Comparison of ENCODE assay signal across 14 mouse cellular contexts in the genomic region with DNA sequence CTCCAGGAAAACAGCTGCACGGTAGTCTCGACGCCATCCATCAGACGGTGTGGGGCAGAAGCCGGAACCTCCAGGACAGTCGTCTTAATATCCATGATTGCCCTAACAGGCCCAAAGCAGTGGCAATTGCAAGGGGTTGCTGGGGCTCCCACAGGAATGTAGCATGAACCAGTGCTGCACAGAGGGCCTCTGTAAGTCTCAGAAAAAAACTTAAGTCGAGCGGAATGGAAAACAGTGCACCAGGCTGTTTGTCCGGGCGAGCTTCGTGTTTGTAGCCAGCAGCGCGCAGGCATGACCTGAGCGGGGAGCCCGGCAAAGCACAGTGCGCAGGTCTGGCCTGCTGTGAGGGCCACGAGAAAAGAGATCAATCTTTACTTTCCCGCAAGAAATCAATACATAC. TPM values are rescaled to one million over a fixed set of nuclear protein-coding genes. Genes with fewer than 3 reads are reported as not detected.
DNase-seq lines count a peak whose midpoint lies in the region; ATAC-seq and TF ChIP-seq lines count a peak whose summit lies in the region.
"Had no signal": no experiment of that assay in that cellular context is flagged by ENCODE, and none has a peak within 500 bp of the region (broad histone marks: within the 10 kb centered on the region; RNA-seq: fewer than 3 reads in every experiment).

No protein-coding gene starts in this region.

- peak; percentile 80 for ATAC-seq in embryonic facial prominence, embryonic 11.5 days (replicated peaks; ENCODE audit: insufficient number of reproducible peaks, low FRiP score, low TSS enrichment, low read depth)
- ATAC-seq in hindbrain, embryonic 12.5 days (ENCODE audit: low FRiP score), result peak; percentile 86
- peak; percentile 67; the same call in 1 of the 2 replicates for ATAC-seq in midbrain, embryonic 14.5 days (ENCODE audit: low FRiP score, low TSS enrichment)
- ATAC-seq: lung, postnatal 0 days had no signal

- WGBS in embryonic facial prominence, embryonic 11.5 days, result 63% methylated on average over 18 of the region's 18 CpGs
- WGBS in hindbrain, embryonic 12.5 days, result 26% methylated on average over 18 of the region's 18 CpGs
- WGBS in midbrain, embryonic 14.5 days, result 35% methylated on average over 18 of the region's 18 CpGs
- WGBS in thymus, adult 2 months, result 97% methylated on average over 18 of the region's 18 CpGs

- H3K9me3 ChIP-seq in embryonic facial prominence, embryonic 11.5 days (replicated peaks; ENCODE audit: control insufficient read depth, low read length), result no peaks in the 10 kb centered on the region
- no peaks in the 10 kb centered on the region for H3K9me3 ChIP-seq in hindbrain, embryonic 12.5 days (replicated peaks)
- no peaks in the 10 kb centered on the region for H3K9me3 ChIP-seq in midbrain, embryonic 14.5 days (ENCODE audit: control insufficient read depth, low read length)

- intact Hi-C loops in left cerebral cortex, postnatal 36 days (cut with DNase I), result no loop called here

- no peak for TF ChIP-seq POLR2A in brain, embryonic 14.5 days (IDR thresholded peaks at IDR 0.05; ENCODE audit: borderline replicate concordance, extremely low read depth, insufficient read depth, insufficient read length, poor library complexity, severe bottlenecking)
- no peak for TF ChIP-seq POLR2A in thymus, adult 2 months (IDR thresholded peaks at IDR 0.05; ENCODE audit: control insufficient read depth, extremely low read depth, insufficient read depth, low read length, poor library complexity)

- no peak overlapping the region for H3K27ac ChIP-seq in embryonic facial prominence, embryonic 11.5 days (replicated peaks; ENCODE audit: low read depth, low read length)
- peak overlapping the region; percentile 49 for H3K27ac ChIP-seq in hindbrain, embryonic 12.5 days
- peak overlapping the region; percentile 45; the same call in 1 of the 2 replicates for H3K27ac ChIP-seq in midbrain, embryonic 14.5 days (replicated peaks; ENCODE audit: low read depth, low read length)
- H3K27ac ChIP-seq in thymus, adult 2 months (ENCODE audit: control insufficient read depth, insufficient read depth, low read length), result no peak overlapping the region

- H3K27me3 ChIP-seq in embryonic facial prominence, embryonic 11.5 days (ENCODE audit: control insufficient read depth, insufficient read depth, low read length), result no peaks in the 10 kb centered on the region
- H3K27me3 ChIP-seq in hindbrain, embryonic 12.5 days, result no peaks in the 10 kb centered on the region
- H3K27me3 ChIP-seq in midbrain, embryonic 14.5 days (ENCODE audit: control insufficient read depth, insufficient read depth, low read length), result no peaks in the 10 kb centered on the region
- H3K27me3 ChIP-seq in thymus, adult 2 months (ENCODE audit: control insufficient read depth, insufficient read depth, low read length), result no peaks in the 10 kb centered on the region

- TF ChIP-seq CTCF in brain, embryonic 14.5 days (IDR thresholded peaks at IDR 0.05; ENCODE audit: borderline replicate concordance, extremely low read depth, insufficient read depth, insufficient read length), result no peak
- no peak for TF ChIP-seq CTCF in thymus, adult 2 months (IDR thresholded peaks at IDR 0.05; ENCODE audit: borderline replicate concordance, control insufficient read depth, extremely low read depth, insufficient read depth, low read length, poor library complexity)

- H3K36me3 ChIP-seq in embryonic facial prominence, embryonic 11.5 days (replicated peaks; ENCODE audit: control insufficient read depth, insufficient read depth, low read depth, low read length), result no peaks in the 10 kb centered on the region
- no peaks in the 10 kb centered on the region for H3K36me3 ChIP-seq in hindbrain, embryonic 12.5 days
- no peaks in the 10 kb centered on the region for H3K36me3 ChIP-seq in midbrain, embryonic 14.5 days (ENCODE audit: control insufficient read depth, insufficient read depth, low read length)
- H3K36me3 ChIP-seq in thymus, adult 2 months (ENCODE audit: control insufficient read depth, insufficient read depth, low read length), result no peaks in the 10 kb centered on the region

- H3K4me1 ChIP-seq in embryonic facial prominence, embryonic 11.5 days (ENCODE audit: control insufficient read depth, insufficient read depth, low read length), result no peaks in the 10 kb centered on the region
- H3K4me1 ChIP-seq in hindbrain, embryonic 12.5 days, result peaks cover 5% of the 10 kb centered on the region
- peaks cover 8% of the 10 kb centered on the region for H3K4me1 ChIP-seq in midbrain, embryonic 14.5 days (ENCODE audit: control insufficient read depth, insufficient read depth, low read length)
- H3K4me1 ChIP-seq in thymus, adult 2 months (replicated peaks; ENCODE audit: control insufficient read depth, insufficient read depth, low read length), result peaks cover 7% of the 10 kb centered on the region

- DNase-seq in brain, embryonic 14.5 days (ENCODE audit: low read depth), result peak; percentile 78
- peak; percentile 9 for DNase-seq in embryonic facial prominence, embryonic 11.5 days (ENCODE audit: low spot score)
- peak; percentile 64 for DNase-seq in midbrain, embryonic 14.5 days
- DNase-seq in thymus, adult 2 months, result no peak
- DNase-seq in lung, adult 18-20 months, result no peak
- DNase-seq in left cerebral cortex, postnatal 36 days (ENCODE audit: low spot score in 2 of 2), result no peak
- DNase-seq: adrenal gland, postnatal 10 days; cerebellum, adult 9-10 months had no signal

- H3K4me2 ChIP-seq in embryonic facial prominence, embryonic 11.5 days (ENCODE audit: low read depth, low read length), result no peak overlapping the region
- H3K4me2 ChIP-seq in hindbrain, embryonic 12.5 days (replicated peaks), result peak overlapping the region; percentile 21
- peak overlapping the region; percentile 23 for H3K4me2 ChIP-seq in midbrain, embryonic 14.5 days (ENCODE audit: low read length)

- no peak overlapping the region for H3K4me3 ChIP-seq in embryonic facial prominence, embryonic 11.5 days (ENCODE audit: low read depth, low read length)
- H3K4me3 ChIP-seq in hindbrain, embryonic 12.5 days, result no peak overlapping the region
- H3K4me3 ChIP-seq in midbrain, embryonic 14.5 days (replicated peaks; ENCODE audit: low read depth, low read length), result no peak overlapping the region
- no peak overlapping the region for H3K4me3 ChIP-seq in thymus, adult 2 months (ENCODE audit: control insufficient read depth, insufficient read depth, low read length)

- no peak overlapping the region for H3K9ac ChIP-seq in embryonic facial prominence, embryonic 11.5 days (replicated peaks; ENCODE audit: low read length)
- no peak overlapping the region for H3K9ac ChIP-seq in hindbrain, embryonic 12.5 days
- H3K9ac ChIP-seq in midbrain, embryonic 14.5 days (replicated peaks; ENCODE audit: low read length), result no peak overlapping the region

RNA-seq across cellular contexts. Expression of a gene that starts 31.4 kb away (rescaled TPM):
- 0.15 and 0.25 TPM in 2 replicates for polyA plus RNA-seq in brain, embryonic 14.5 days (2012; rRNA removed)
- polyA plus RNA-seq in embryonic facial prominence, embryonic 11.5 days (2014; fragmentation: Nextera tagmentation; extraction: Ambion mirVana), result not detected in 2 replicates
- not detected in 2 replicates for polyA plus RNA-seq in hindbrain, embryonic 12.5 days (2016; fragmentation: Nextera tagmentation; extraction: Ambion mirVana)
- polyA plus RNA-seq in midbrain, embryonic 14.5 days (2014; fragmentation: Nextera tagmentation; extraction: Ambion mirVana), result 0.32 TPM in 1 of 2 replicates, not detected in the other
- polyA plus RNA-seq in thymus, adult 2 months (2012; rRNA removed), result 0.08 TPM in 1 of 2 replicates, not detected in the other
- under 1 TPM; 0.22 to 0.27 TPM for total RNA-seq in left cerebral cortex, postnatal 36 days (2021)
- total RNA-seq: adrenal gland, postnatal 10 days; gastrocnemius, adult 18-20 months; hematopoietic stem cell, adult 5-6 weeks had no signal
- polyA plus RNA-seq: lung, postnatal 0 days; spleen, adult 2 months; urinary bladder, adult 2 months had no signal

Comparison
In these comparisons a context has a peak if more than half of its experiments do, and no peak if none do; other contexts are left out.
1. DNase-seq: peak in brain, embryonic 14.5 days (single experiment), embryonic facial prominence, embryonic 11.5 days (single experiment) and midbrain, embryonic 14.5 days (single experiment); none in thymus, adult 2 months (single experiment), lung, adult 18-20 months (0 of 2) and left cerebral cortex, postnatal 36 days (0 of 2).
2. H3K27ac ChIP-seq: peak in hindbrain, embryonic 12.5 days (single experiment) and midbrain, embryonic 14.5 days (single experiment); none in embryonic facial prominence, embryonic 11.5 days (single experiment) and thymus, adult 2 months (single experiment).
3. Peak in every context shown above with its lines, with median percentiles within 50 percentile points of each other: ATAC-seq.